Mouse (Mus musculus) lung, embryonic 14.5 days (tissue): ENCODE measurements at regions not wholly inside any gene's neighbourhood (a gene's known extent, or its start where the extent isn't known, plus 50 kb on each side); places are given as distances from the start of the nearest gene placed in this dataset.

ENCODE experiments used
- ATAC-seq: fragments of 200-750 bp; cut with Nextera tagmentation; 2 replicates; pipeline ENCODE4 v1.8.0; 2017; ENCODE audit warnings: mild to moderate bottlenecking, moderate TSS enrichment, moderate library complexity; ENCODE audit not compliant: insufficient read depth
- DNase-seq: peaks from one replicate; pipeline ENCODE4 v3.0.0-alpha.2; 2015
- H3K27ac ChIP-seq: fragments of 300-500 bp; sonication (generic); 2 replicates; pipeline ENCODE4 v1.5.1; 2014; ENCODE audit warnings: low read depth, mild to moderate bottlenecking, moderate library complexity
- H3K27me3 ChIP-seq: fragments of 300-500 bp; sonication (generic); 2 replicates; pipeline ENCODE4 v1.6.1; 2014; ENCODE audit warnings: low read length, control low read depth; ENCODE audit not compliant: insufficient read depth
- H3K36me3 ChIP-seq: fragments of 300-500 bp; sonication (generic); 2 replicates; pipeline ENCODE4 v1.6.1; 2014; ENCODE audit warnings: control low read depth; ENCODE audit not compliant: insufficient read depth
- H3K4me1 ChIP-seq: fragments of 300-500 bp; sonication (generic); 2 replicates; pipeline ENCODE4 v1.6.1; 2014; ENCODE audit warnings: antibody characterized with exemption, control low read depth; ENCODE audit not compliant: insufficient read depth
- H3K4me2 ChIP-seq: fragments of 300-500 bp; sonication (generic); 2 replicates; pipeline ENCODE4 v1.6.1; 2014; ENCODE audit warnings: mild to moderate bottlenecking
- H3K4me3 ChIP-seq: fragments of 300-500 bp; sonication (generic); 2 replicates; pipeline ENCODE4 v1.5.1; 2014; ENCODE audit warnings: low read depth, low read length
- H3K9ac ChIP-seq: fragments of 300-500 bp; sonication (generic); 2 replicates; pipeline ENCODE4 v1.6.1; 2014
- H3K9me3 ChIP-seq: fragments of 300-500 bp; sonication (generic); 2 replicates; pipeline ENCODE4 v1.6.1; 2016; ENCODE audit warnings: low read depth, low read length, control low read depth
- CTCF ChIP-seq: IDR thresholded peaks from 2 replicates; pipeline ENCODE4 v1.5.1; 2016; ENCODE audit warnings: antibody characterized with exemption, low read depth
- WGBS: fragments of 180-500 bp; shearing (Covaris S2); extraction: QIAGEN DNeasy Blood & Tissue Kit; methylation state at CpG from one replicate; pipeline ENCODE4 v1.1.7; 2014; 5-methylcytosine and 5-hydroxymethylcytosine counted together

- no peak overlapping the region for H3K4me3 ChIP-seq
- H3K4me1 ChIP-seq: no peaks in the 10 kb centered on the region
- H3K27ac ChIP-seq: no peak overlapping the region
- H3K9ac ChIP-seq: no peak overlapping the region
- H3K4me2 ChIP-seq: no peak overlapping the region
- WGBS: 76% methylated on average over 10 of the region's 10 CpGs
- H3K36me3 ChIP-seq: no peaks in the 10 kb centered on the region
- no peaks in the 10 kb centered on the region for H3K27me3 ChIP-seq
- ATAC-seq (no peak), DNase-seq (no peak)
- no peak for TF ChIP-seq CTCF
- no peaks in the 10 kb centered on the region for H3K9me3 ChIP-seq
Measured at GRCm38 (mm10) chr2:75461421-75461991, 197.6 kb upstream of the Hnrnpa3 start.

- 82% methylated on average over 5 of the region's 5 CpGs for WGBS
- Histone ChIP-seq H3K27me3 (no peaks in the 10 kb centered on the region), H3K9me3 (no peaks in the 10 kb centered on the region), H3K4me1 (no peaks in the 10 kb centered on the region), H3K4me3 (no peak overlapping the region), H3K4me2 (no peak overlapping the region), H3K36me3 (no peaks in the 10 kb centered on the region), H3K27ac (no peak overlapping the region), H3K9ac (no peak overlapping the region)
- DNase-seq (no peak), ATAC-seq (no peak)
- no peak for TF ChIP-seq CTCF
Measured at GRCm38 (mm10) chr2:75462030-75462671, 196.9 kb upstream of the Hnrnpa3 start.

- DNase-seq: peak; percentile 54
- Histone ChIP-seq H3K4me3 (no peak overlapping the region), H3K27ac (no peak overlapping the region), H3K9ac (no peak overlapping the region), H3K4me1 (no peaks in the 10 kb centered on the region), H3K27me3 (no peaks in the 10 kb centered on the region), H3K9me3 (no peaks in the 10 kb centered on the region), H3K36me3 (no peaks in the 10 kb centered on the region), H3K4me2 (no peak overlapping the region)
- TF ChIP-seq CTCF: no peak
- ATAC-seq: no peak
- WGBS: 55% methylated on average over 9 of the region's 9 CpGs
Measured at GRCm38 (mm10) chr2:75463091-75463490, 196.0 kb upstream of the Hnrnpa3 start.

- Histone ChIP-seq H3K36me3 (no peaks in the 10 kb centered on the region), H3K27ac (no peak overlapping the region), H3K4me2 (no peak overlapping the region), H3K4me3 (no peak overlapping the region), H3K27me3 (no peaks in the 10 kb centered on the region), H3K9me3 (no peaks in the 10 kb centered on the region), H3K4me1 (no peaks in the 10 kb centered on the region), H3K9ac (no peak overlapping the region)
- no peak for ATAC-seq
- WGBS: 51% methylated on average over 2 of the region's 2 CpGs
- no peak for TF ChIP-seq CTCF
- no peak for DNase-seq
Measured at GRCm38 (mm10) chr2:75464429-75464828, 194.6 kb upstream of the Hnrnpa3 start.

GRCm38 (mm10) chr2:75468851-75469250, 190.2 kb upstream of the Hnrnpa3 start:
- H3K4me1 ChIP-seq: peaks cover 3% of the 10 kb centered on the region; the same call in 1 of the 2 replicates
- H3K9me3 ChIP-seq: no peaks in the 10 kb centered on the region
- H3K9ac ChIP-seq: no peak overlapping the region
- DNase-seq: no peak
- no peak overlapping the region for H3K4me2 ChIP-seq
- H3K36me3 ChIP-seq: no peaks in the 10 kb centered on the region
- H3K27me3 ChIP-seq: no peaks in the 10 kb centered on the region
- TF ChIP-seq CTCF: no peak
- no peak for ATAC-seq
- WGBS: 71% methylated on average over 8 of the region's 8 CpGs
- H3K27ac ChIP-seq: no peak overlapping the region
- H3K4me3 ChIP-seq: no peak overlapping the region

GRCm38 (mm10) chr2:75469958-75470687, 188.9 kb upstream of the Hnrnpa3 start:
- no peaks in the 10 kb centered on the region for H3K27me3 ChIP-seq
- WGBS: 25% methylated on average over 15 of the region's 15 CpGs
- DNase-seq: peak; percentile 79
- H3K4me3 ChIP-seq: no peak overlapping the region
- H3K9me3 ChIP-seq: no peaks in the 10 kb centered on the region
- no peaks in the 10 kb centered on the region for H3K36me3 ChIP-seq
- no peak for TF ChIP-seq CTCF
- H3K27ac ChIP-seq: peak overlapping the region; percentile 58; the same call in 1 of the 2 replicates
- peaks cover 3% of the 10 kb centered on the region; the same call in 1 of the 2 replicates for H3K4me1 ChIP-seq
- peak; percentile 81 for ATAC-seq
- no peak overlapping the region for H3K9ac ChIP-seq
- H3K4me2 ChIP-seq: peak overlapping the region; percentile 42

GRCm38 (mm10) chr2:75470688-75471054, 188.4 kb upstream of the Hnrnpa3 start:
- Histone ChIP-seq H3K4me3 (no peak overlapping the region), H3K27me3 (no peaks in the 10 kb centered on the region), H3K4me2 (peak overlapping the region; percentile 42), H3K27ac (peak overlapping the region; percentile 58; the same call in 1 of the 2 replicates), H3K9me3 (no peaks in the 10 kb centered on the region), H3K9ac (no peak overlapping the region), H3K4me1 (peaks cover 3% of the 10 kb centered on the region; the same call in 1 of the 2 replicates), H3K36me3 (no peaks in the 10 kb centered on the region)
- no peak for TF ChIP-seq CTCF
- peak; percentile 25 for DNase-seq
- 31% methylated on average over 9 of the region's 9 CpGs for WGBS
- ATAC-seq: peak; percentile 29
